Mouse (Mus musculus) fat pad, adult 2 months (tissue): Measurements from ENCODE around the gene Ppan.

Source experiments
- DNase-seq: peaks from one replicate; pipeline ENCODE4 v3.0.0-alpha.2; 2011; ENCODE audit warnings: low read depth, low spot score; ENCODE audit errors: extremely low read depth

Ppan gene

GRCm38 (mm10) chr9:20909948-20910347, 22.0 kb downstream of the Ppan start:
- DNase-seq, result no peak

- no peak for DNase-seq
Measured at GRCm38 (mm10) chr9:20916160-20916559, 28.2 kb downstream of the Ppan start.

GRCm38 (mm10) chr9:20923258-20923657, 35.3 kb downstream of the Ppan start:
- DNase-seq, result no peak
